Mouse (Mus musculus): ENCODE measurements at regions not wholly inside any gene's neighbourhood (a gene's known extent, or its start where the extent isn't known, plus 50 kb on each side); places are given as distances from the start of the nearest gene placed in this dataset.
A peak's percentile ranks its signal among the peaks of the same experiment; 100 is the strongest.

GRCm38 (mm10) chr5:64605171-64605570 lies 198.0 kb upstream of the Klf3 start:
- DNase-seq (ENCODE audit: low read depth, low spot score), result no peak

- no peak for DNase-seq (ENCODE audit: low read depth, low spot score)
Measured at GRCm38 (mm10) chr5:64605991-64606390, 197.2 kb upstream of the Klf3 start.

- DNase-seq (ENCODE audit: low read depth, low spot score), result no peak
Measured at GRCm38 (mm10) chr5:64609378-64610087, 193.7 kb upstream of the Klf3 start.

DNA sequence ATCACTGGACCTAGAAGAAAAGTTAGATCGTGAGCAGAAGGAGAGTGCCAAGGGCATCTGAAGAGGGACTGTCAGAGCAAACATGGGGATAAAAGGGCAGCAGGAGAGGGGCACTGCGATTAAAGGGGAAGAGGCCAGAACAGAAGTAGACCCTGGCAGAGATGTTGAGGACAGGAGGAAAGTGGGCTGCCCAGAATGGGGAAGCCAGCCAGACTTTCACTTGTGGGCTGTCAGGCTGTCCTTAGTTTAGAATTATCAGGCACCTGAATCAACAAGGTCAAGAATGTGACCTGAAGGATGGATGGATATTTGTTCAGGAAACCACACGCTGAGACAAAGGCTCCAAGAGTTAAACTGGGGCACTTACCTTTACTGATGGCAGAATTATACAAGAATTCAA lies 193.0 kb upstream of the Klf3 start:
- no peak for DNase-seq (ENCODE audit: low read depth, low spot score)

DNA sequence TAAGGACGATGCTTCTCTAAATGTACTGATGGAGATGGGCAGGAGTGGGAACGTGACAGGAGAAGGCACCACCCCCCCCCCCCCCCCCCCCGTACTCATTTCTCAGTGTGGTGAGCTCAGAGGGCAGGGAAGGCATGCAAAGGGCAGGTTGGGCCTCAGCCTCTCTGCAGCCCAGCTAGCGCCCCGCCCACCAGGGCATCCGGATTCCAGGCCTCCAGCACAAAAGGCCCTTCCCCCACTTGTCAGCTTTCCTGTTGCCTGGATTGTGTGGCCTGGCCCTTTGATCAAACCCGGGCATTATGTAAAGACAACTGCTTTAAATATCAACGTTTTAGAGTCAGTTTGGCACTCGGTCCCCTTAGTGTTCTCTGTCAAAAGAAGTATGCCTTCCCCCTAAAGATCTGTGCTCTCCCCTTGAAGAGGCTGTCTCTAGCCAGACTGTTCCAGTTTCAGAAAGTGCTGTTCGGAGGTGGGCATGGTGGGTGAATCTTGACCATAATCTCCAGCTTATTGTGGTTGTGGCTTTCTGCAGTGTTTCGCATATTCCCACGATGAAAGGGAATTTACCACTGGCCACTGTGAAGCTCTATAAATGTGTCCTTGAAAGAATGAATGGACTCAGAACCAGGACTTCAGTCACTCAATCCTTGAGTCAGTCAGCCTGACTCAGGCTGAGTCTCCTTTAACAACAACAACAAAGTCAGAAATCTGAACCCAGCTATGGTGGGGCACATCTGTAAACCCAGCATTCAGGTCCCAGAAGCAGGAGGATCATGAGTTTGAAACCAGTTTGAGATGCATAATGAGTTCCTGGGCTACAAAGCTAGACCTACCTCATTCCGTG lies 192.4 kb upstream of the Klf3 start:
- peak; percentile 24 for DNase-seq (ENCODE audit: low read depth, low spot score)

- DNase-seq (ENCODE audit: low read depth, low spot score), result no peak
Measured at GRCm38 (mm10) chr5:64612017-64612416, 191.2 kb upstream of the Klf3 start.

DNA sequence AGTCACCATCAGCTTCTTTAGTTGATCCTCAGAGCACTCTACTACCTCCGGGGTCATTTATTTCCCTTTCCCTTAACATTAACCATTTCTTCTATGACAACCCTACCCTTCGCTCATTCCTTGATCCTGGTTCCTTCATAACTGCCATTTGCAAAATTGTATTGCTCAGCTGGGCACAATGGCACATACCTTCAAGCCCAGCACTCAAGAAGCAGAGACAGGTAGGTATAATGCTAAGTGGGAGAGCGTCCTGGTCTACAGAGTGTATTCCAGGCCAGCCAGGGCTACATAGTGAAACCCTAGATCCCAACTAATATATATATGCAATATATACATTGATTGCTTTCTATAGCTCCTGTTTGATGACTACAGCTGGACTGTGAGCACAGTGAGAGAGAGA lies 189.5 kb upstream of the Klf3 start:
- DNase-seq (ENCODE audit: low read depth, low spot score), result no peak

GRCm38 (mm10) chr5:64618126-64618525 lies 185.1 kb upstream of the Klf3 start:
- no peak for DNase-seq (ENCODE audit: low read depth, low spot score)

- DNase-seq (ENCODE audit: low read depth, low spot score), result no peak
Measured at GRCm38 (mm10) chr5:64619752-64620151, 183.4 kb upstream of the Klf3 start.

GRCm38 (mm10) chr5:64620726-64621125 lies 182.5 kb upstream of the Klf3 start:
- DNase-seq (ENCODE audit: low read depth, low spot score), result no peak

DNA sequence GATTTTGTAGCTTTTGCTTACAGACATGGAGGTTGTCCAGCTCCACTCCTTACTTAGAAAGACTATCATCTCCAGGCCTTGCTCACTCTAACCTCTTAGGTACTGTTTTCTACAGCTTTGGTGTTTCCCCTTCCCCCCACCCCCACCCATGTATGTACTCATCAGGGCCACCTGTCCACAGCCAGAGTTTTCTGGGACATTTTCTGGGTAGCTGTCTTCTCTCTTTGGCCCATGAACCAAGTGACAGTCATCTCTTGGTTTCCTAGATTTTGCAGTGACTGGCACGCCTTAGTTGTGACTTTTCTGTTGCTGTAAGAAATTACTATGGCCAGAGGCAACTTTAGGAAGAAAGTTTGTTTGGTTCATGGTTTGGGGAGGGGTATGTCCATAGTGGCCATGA lies 181.8 kb upstream of the Klf3 start:
- DNase-seq (ENCODE audit: low read depth, low spot score), result no peak

GRCm38 (mm10) chr5:64623653-64624052 lies 179.5 kb upstream of the Klf3 start:
- DNase-seq (ENCODE audit: low read depth, low spot score), result no peak

GRCm38 (mm10) chr5:64624205-64624604 lies 179.0 kb upstream of the Klf3 start:
- no peak for DNase-seq (ENCODE audit: low read depth, low spot score)

DNA sequence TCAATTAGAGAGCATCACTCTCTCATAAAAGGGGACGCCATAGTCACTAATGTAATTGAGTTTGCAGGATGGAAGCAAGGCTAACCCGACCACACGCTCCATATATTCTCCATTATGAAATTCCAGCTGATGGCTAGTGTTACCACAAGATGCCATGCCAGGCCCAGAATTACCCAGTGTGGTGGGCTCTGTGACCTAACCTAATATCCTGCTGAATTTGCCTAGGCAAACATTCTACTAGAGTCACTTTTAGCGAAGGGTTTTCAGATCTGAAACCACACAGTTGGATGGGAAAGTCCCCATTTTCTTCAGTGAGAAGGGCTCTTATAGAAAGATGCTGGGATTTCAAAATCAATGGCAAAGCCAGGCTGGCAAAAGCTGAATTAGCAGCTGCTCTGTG lies 177.8 kb upstream of the Klf3 start:
- no peak for DNase-seq (ENCODE audit: low read depth, low spot score)

DNA sequence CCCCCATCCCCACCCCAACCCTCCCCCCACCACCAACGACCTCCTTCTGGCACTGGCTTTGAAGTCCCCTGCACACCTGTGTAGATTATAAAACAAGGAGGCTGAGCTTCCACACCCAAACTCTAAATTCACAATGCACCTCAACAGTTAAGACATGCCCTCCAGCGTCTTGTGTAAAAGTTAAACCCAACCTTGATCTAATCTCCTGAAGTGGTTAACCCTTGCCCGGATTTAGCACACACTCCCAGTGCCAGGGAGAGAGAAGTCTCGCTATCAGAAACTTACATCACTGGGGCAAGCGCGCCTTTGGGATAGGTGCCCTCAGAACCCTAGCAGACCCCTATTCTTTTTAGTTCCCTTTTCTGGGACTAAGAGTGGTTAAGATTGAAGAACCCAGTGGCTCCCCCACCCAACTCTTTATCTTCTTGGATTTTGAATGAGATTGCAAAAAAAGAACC lies 177.3 kb upstream of the Klf3 start:
- DNase-seq (ENCODE audit: low read depth, low spot score), result no peak

DNA sequence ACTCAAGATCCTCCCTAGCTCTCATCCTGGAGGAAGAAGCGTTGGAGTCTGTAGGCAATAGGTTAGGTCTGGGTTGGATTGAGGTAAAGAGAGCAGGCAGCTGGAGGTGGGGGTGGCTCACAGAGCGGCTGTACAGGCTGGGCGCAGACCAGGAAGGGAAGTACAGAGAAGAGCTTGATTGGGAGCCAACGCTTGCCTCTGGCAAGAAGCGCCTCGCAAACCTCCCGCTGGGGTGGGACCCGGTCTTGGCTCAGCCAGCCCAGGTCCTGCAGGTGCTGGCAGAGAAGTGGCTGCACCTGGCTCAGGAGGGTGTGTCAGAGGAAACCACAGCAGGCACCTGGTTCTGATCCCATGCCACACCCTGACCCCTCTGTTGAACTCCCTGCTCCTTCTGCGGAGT lies 176.8 kb upstream of the Klf3 start:
- no peak for DNase-seq (ENCODE audit: low read depth, low spot score)

- DNase-seq (ENCODE audit: low read depth, low spot score), result no peak
Measured at GRCm38 (mm10) chr5:64630582-64630981, 172.6 kb upstream of the Klf3 start.

DNA sequence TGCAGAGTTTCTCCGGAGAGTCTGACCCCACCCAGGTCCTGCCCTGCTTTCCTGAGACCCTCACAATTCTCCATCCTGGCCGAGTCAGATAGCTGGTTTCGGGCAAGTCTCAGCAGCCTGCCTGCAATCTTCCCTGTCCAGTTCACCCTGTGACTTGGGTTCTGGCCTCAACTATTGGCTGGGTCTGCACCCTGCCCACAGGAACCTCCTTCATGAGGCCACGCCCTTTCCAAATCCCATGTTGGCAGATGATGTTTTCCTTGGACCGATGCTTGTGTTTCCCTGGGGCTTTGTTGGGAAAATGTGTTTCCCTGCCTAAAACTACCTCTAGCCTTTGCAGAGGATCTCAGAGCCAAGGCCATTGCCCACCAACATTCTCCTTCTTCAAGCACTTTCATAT lies 171.0 kb upstream of the Klf3 start:
- DNase-seq (ENCODE audit: low read depth, low spot score), result no peak

DNA sequence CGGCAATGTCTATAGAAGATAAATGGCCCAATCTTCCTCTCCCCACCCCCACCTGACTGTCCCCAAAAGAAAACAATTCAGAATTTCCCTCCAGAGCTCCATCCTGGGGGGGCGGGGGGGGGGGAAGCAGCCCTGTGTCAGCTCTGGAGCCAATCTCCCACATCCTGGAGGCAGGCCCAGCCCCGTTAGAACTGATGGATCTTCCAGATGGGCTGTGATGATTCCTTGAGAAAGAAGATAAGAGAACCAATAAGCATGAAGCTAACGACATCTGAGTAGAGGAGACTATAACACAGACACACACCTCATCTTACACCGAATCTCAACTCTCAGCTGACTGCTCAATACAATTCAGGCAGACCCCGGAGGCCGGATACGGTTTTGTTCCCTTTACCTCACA lies 169.2 kb upstream of the Klf3 start:
- DNase-seq (ENCODE audit: low read depth, low spot score), result peak; percentile 13

DNA sequence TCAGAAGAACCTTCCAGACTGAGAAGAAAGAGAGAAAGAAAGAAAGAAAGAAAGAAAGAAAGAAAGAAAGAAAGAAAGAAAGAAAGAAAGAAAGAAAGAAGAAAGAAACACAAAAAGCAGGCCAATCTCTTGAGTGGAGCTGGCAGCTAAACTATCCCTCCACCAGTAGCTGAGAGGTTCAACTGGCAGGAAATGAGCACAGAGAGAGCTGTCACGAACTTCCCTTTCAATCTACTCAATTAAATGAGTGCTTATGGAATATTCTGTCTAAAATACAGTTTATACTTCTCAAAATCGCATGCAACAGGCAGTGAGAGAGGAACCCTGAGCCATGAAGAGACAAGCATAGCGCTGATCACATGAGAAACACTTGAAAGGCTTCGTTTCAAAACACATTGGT lies 168.5 kb upstream of the Klf3 start:
- DNase-seq (ENCODE audit: low read depth, low spot score), result no peak

GRCm38 (mm10) chr5:64636301-64636700 lies 166.9 kb upstream of the Klf3 start:
- DNase-seq (ENCODE audit: low read depth, low spot score), result no peak

DNA sequence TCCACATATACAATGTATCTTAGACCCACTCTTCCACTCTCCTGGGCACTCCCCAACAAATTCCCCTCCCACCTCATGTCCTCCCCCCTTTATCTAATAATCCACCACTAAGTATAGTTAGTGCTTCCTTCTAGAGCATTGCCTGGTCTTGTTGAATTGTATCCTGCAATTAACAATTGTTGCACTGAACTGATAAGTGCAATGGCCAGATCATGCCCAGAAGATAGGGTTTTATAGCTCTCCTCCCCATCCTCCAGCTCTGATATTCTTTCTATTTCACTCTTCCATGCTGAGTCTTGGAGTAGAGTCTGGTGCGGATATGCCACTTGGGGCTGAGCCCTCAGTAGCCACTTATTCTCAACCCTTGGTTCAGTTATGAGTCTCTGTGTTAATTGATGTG lies 159.6 kb upstream of the Klf3 start:
- DNase-seq (ENCODE audit: low read depth, low spot score), result no peak

All from skeletal muscle tissue, adult 2 months (tissue).